21 mouse cellular contexts compared by ENCODE assay signal in the genomic region with DNA sequence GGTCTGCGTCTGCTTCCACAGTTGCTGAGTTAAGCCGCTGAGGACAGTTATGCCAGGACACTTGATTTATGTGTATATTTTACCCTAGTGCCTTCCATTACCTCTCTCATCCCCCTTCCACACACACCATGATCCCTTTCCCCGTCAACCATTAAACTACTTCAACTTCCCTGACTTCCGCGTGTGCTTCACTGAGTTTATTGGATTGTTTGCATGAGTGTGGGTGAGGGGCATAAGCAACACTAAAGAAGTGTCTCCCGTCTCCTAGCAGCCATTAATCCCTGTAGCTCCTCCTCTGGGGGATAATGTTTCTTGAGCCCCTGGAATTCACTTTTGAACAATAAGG. TPM values are rescaled to one million over a fixed set of nuclear protein-coding genes. Genes with fewer than 3 reads are reported as not detected.
A peak's percentile ranks its signal among the peaks of the same experiment; 100 is the strongest.
DNase-seq lines count a peak whose midpoint lies in the region; ATAC-seq and TF ChIP-seq lines count a peak whose summit lies in the region.
"Had no signal": no experiment of that assay in that cellular context is flagged by ENCODE, and none has a peak within 500 bp of the region (broad histone marks: within the 10 kb centered on the region; RNA-seq: fewer than 3 reads in every experiment).

No protein-coding gene starts in this region.

- WGBS in lung, postnatal 0 days: 56% methylated on average over 6 of the region's 6 CpGs
- 78% methylated on average over 6 of the region's 6 CpGs for WGBS in liver, embryonic 13.5 days (ENCODE audit: insufficient replicate concordance)
- 32% methylated on average over 6 of the region's 6 CpGs for WGBS in stomach, embryonic 16.5 days

- H3K9ac ChIP-seq in lung, postnatal 0 days (replicated peaks; ENCODE audit: low read depth): no peak overlapping the region
- no peak overlapping the region for H3K9ac ChIP-seq in liver, embryonic 13.5 days
- H3K9ac ChIP-seq in stomach, embryonic 16.5 days (ENCODE audit: low read length): no peak overlapping the region
- H3K9ac ChIP-seq: embryonic facial prominence, embryonic 15.5 days; forebrain, embryonic 12.5 days; hindbrain, embryonic 13.5 days; lung, embryonic 14.5 days had no signal

- H3K27ac ChIP-seq in lung, postnatal 0 days (ENCODE audit: low read length): no peak overlapping the region
- H3K27ac ChIP-seq in liver, embryonic 13.5 days: peak overlapping the region; percentile 57
- H3K27ac ChIP-seq in stomach, embryonic 16.5 days (ENCODE audit: low read length): peak overlapping the region; percentile 19; the same call in 1 of the 2 replicates
- H3K27ac ChIP-seq: embryonic facial prominence, embryonic 15.5 days; forebrain, embryonic 12.5 days; hindbrain, embryonic 13.5 days; left cerebral cortex, adult 2 months had no signal

- no peak for TF ChIP-seq CTCF in lung, postnatal 0 days (IDR thresholded peaks at IDR 0.05)

- peak; percentile 25 for DNase-seq in embryo, embryonic 10.5 days (ENCODE audit: low spot score)
- no peak for DNase-seq in embryo, embryonic 9.5 days (ENCODE audit: extremely low spot score)
- no peak for DNase-seq in lung, postnatal 0 days (ENCODE audit: low spot score)
- no peak for DNase-seq in lung, postnatal 4 days
- DNase-seq in liver, embryonic 13.5 days: no peak
- DNase-seq in heart, postnatal 36 days: no peak
- no peak for DNase-seq in cerebellum, adult 11-12 months
- DNase-seq: cerebellum, adult 18-20 months; cerebellum, postnatal 36 days; heart, postnatal 10 days; lung, embryonic 14.5 days; midbrain, embryonic 14.5 days; right cerebral cortex, adult 18-20 months; spleen, adult 18-20 months; thymus, postnatal 25 days had no signal

- intact Hi-C loops in heart, postnatal 36 days (cut with DNase I): no loop called here

- 0 out of 2 replicates have a peak, but pooled peaks have one; percentile 11 for ATAC-seq in lung, postnatal 0 days
- ATAC-seq in liver, embryonic 13.5 days (ENCODE audit: low read depth): no peak
- no peak; the same call in 1 of the 2 replicates for ATAC-seq in stomach, embryonic 16.5 days (ENCODE audit: insufficient read depth, low FRiP score)

- H3K4me3 ChIP-seq in lung, postnatal 0 days (ENCODE audit: low read depth, low read length): no peak overlapping the region
- no peak overlapping the region for H3K4me3 ChIP-seq in liver, embryonic 13.5 days (replicated peaks)
- H3K4me3 ChIP-seq in stomach, embryonic 16.5 days (replicated peaks; ENCODE audit: low read length): no peak overlapping the region
- H3K4me3 ChIP-seq: embryonic facial prominence, embryonic 15.5 days; forebrain, embryonic 12.5 days; heart, embryonic 10.5 days; hindbrain, embryonic 13.5 days; left cerebral cortex, adult 2 months had no signal

- no peak overlapping the region for H3K4me2 ChIP-seq in lung, postnatal 0 days (replicated peaks; ENCODE audit: low read depth, low read length)
- H3K4me2 ChIP-seq in liver, embryonic 13.5 days: no peak overlapping the region
- H3K4me2 ChIP-seq in stomach, embryonic 16.5 days (ENCODE audit: low read depth, low read length): no peak overlapping the region
- H3K4me2 ChIP-seq: embryonic facial prominence, embryonic 15.5 days; forebrain, embryonic 12.5 days; hindbrain, embryonic 13.5 days; lung, embryonic 14.5 days had no signal

- H3K9me3 ChIP-seq in lung, postnatal 0 days (ENCODE audit: low read length): no peaks in the 10 kb centered on the region
- H3K9me3 ChIP-seq in liver, embryonic 13.5 days (replicated peaks): no peaks in the 10 kb centered on the region
- H3K9me3 ChIP-seq in stomach, embryonic 16.5 days (replicated peaks; ENCODE audit: control insufficient read depth, low read length): no peaks in the 10 kb centered on the region
- H3K9me3 ChIP-seq: embryonic facial prominence, embryonic 15.5 days; forebrain, embryonic 12.5 days; heart, embryonic 10.5 days; hindbrain, embryonic 13.5 days had no signal

- peaks cover 5% of the 10 kb centered on the region; the same call in 1 of the 2 replicates for H3K4me1 ChIP-seq in lung, postnatal 0 days (ENCODE audit: insufficient read depth, low read depth, low read length)
- peaks cover 15% of the 10 kb centered on the region for H3K4me1 ChIP-seq in liver, embryonic 13.5 days (replicated peaks)
- peaks cover 6% of the 10 kb centered on the region for H3K4me1 ChIP-seq in stomach, embryonic 16.5 days (ENCODE audit: control insufficient read depth, insufficient read depth, low read length)
- H3K4me1 ChIP-seq: embryonic facial prominence, embryonic 15.5 days had no signal

- TF ChIP-seq EP300 in lung, postnatal 0 days (IDR thresholded peaks at IDR 0.05): no peak

- H3K27me3 ChIP-seq in lung, postnatal 0 days (replicated peaks; ENCODE audit: insufficient read depth, low read length): no peaks in the 10 kb centered on the region
- H3K27me3 ChIP-seq in liver, embryonic 13.5 days: no peaks in the 10 kb centered on the region
- H3K27me3 ChIP-seq in stomach, embryonic 16.5 days (ENCODE audit: control insufficient read depth, insufficient read depth, low read length): no peaks in the 10 kb centered on the region
- H3K27me3 ChIP-seq: embryonic facial prominence, embryonic 15.5 days; forebrain, embryonic 12.5 days; hindbrain, embryonic 13.5 days had no signal

- H3K36me3 ChIP-seq in lung, postnatal 0 days (ENCODE audit: insufficient read depth, low read length): no peaks in the 10 kb centered on the region
- H3K36me3 ChIP-seq in liver, embryonic 13.5 days: peaks cover 3% of the 10 kb centered on the region; the same call in 1 of the 2 replicates
- H3K36me3 ChIP-seq in stomach, embryonic 16.5 days (ENCODE audit: control insufficient read depth, insufficient read depth, low read length): no peaks in the 10 kb centered on the region

RNA-seq across cellular contexts. Expression of a gene that starts 28.6 kb away (rescaled TPM):
- 10.0 and 12.9 TPM in 2 replicates for polyA plus RNA-seq in lung, postnatal 0 days (2015; fragmentation: Nextera tagmentation; extraction: Ambion mirVana)
- 4.3 and 5.6 TPM in 2 replicates for polyA plus RNA-seq in liver, embryonic 13.5 days (2015; fragmentation: Nextera tagmentation; extraction: Ambion mirVana)
- polyA plus RNA-seq in stomach, embryonic 16.5 days (2015; fragmentation: Nextera tagmentation; extraction: Ambion mirVana): 8.6 and 10.4 TPM in 2 replicates
- total RNA-seq in heart, postnatal 36 days (2021): 10 to 100 TPM; 38.9 to 39.8 TPM

RNA-seq across cellular contexts. Expression of a gene that starts 28.6 kb away (rescaled TPM):
- 4.6 and 5.0 TPM in 2 replicates for polyA plus RNA-seq in lung, postnatal 0 days (2015; fragmentation: Nextera tagmentation; extraction: Ambion mirVana)
- 3.4 and 4.9 TPM in 2 replicates for polyA plus RNA-seq in liver, embryonic 13.5 days (2015; fragmentation: Nextera tagmentation; extraction: Ambion mirVana)
- polyA plus RNA-seq in stomach, embryonic 16.5 days (2015; fragmentation: Nextera tagmentation; extraction: Ambion mirVana): 11.1 and 12.0 TPM in 2 replicates
- total RNA-seq in heart, postnatal 36 days (2021): 1 to 10 TPM; 4.5 to 5.6 TPM
